Mouse (Mus musculus) spleen, adult 2 months (tissue): ENCODE data around the gene B230118H07Rik.

Experiments used
- CTCF ChIP-seq: fragments of 200-500 bp; IDR thresholded peaks from 2 replicates; pipeline ENCODE4 v1.5.1; 2011; ENCODE audit warnings: mild to moderate bottlenecking, inconsistent platforms; ENCODE audit not compliant: insufficient read depth, insufficient read length, insufficient replicate concordance; ENCODE audit errors: extremely low read depth
- POLR2A ChIP-seq: fragments of 200-500 bp; IDR thresholded peaks from 2 replicates; pipeline ENCODE4 v1.6.1; 2011; ENCODE audit warnings: low read depth, low read length, inconsistent platforms

GRCm38 (mm10) chr2:101624011-101624410, 25.3 kb downstream of the B230118H07Rik start:
- TF ChIP-seq CTCF (no peak), POLR2A (no peak)
